Mouse (Mus musculus): ENCODE results near the gene Brk1. TPM values are rescaled to one million over a fixed set of nuclear protein-coding genes. Genes with fewer than 3 reads are reported as not detected.

The Brk1 gene
- total and polyA plus RNA-seq, 2 experiments from 2014 or later, result 235 to 306 TPM

- H3K36me3 ChIP-seq (ENCODE audit: insufficient read depth), result no peaks in the 10 kb centered on the region
- no peak for ATAC-seq
- WGBS, result 5% methylated on average over 10 of the region's 10 CpGs
- H3K27me3 ChIP-seq (ENCODE audit: insufficient read depth, low read length), result no peaks in the 10 kb centered on the region
- H3K4me2 ChIP-seq (ENCODE audit: low read depth), result peak overlapping the region; percentile 67
- H3K4me1 ChIP-seq (ENCODE audit: insufficient read depth), result peaks cover 12% of the 10 kb centered on the region
- H3K9me3 ChIP-seq (ENCODE audit: low read length), result no peaks in the 10 kb centered on the region
- H3K27ac ChIP-seq (ENCODE audit: low read depth, low read length), result peak overlapping the region; percentile 82
- DNase-seq, result peak; percentile 71
- H3K4me3 ChIP-seq (ENCODE audit: low read depth, low read length), result peak overlapping the region; percentile 87
- TF ChIP-seq CTCF (IDR thresholded peaks at IDR 0.05; ENCODE audit: low read depth), result no peak
- H3K9ac ChIP-seq, result peak overlapping the region; percentile 82
Measured at GRCm38 (mm10) chr6:113605224-113605545, 613 bp downstream of the Brk1 start.

GRCm38 (mm10) chr6:113608871-113609270 is 4.3 kb downstream of the Brk1 start:
- H3K27me3 ChIP-seq (ENCODE audit: insufficient read depth, low read length), result no peaks in the 10 kb centered on the region
- no peak for DNase-seq
- peaks cover 6% of the 10 kb centered on the region for H3K36me3 ChIP-seq (ENCODE audit: insufficient read depth)
- no peak overlapping the region for H3K9ac ChIP-seq
- no peak for TF ChIP-seq CTCF (IDR thresholded peaks at IDR 0.05; ENCODE audit: low read depth)
- H3K27ac ChIP-seq (ENCODE audit: low read depth, low read length), result no peak overlapping the region
- H3K4me3 ChIP-seq (ENCODE audit: low read depth, low read length), result no peak overlapping the region
- 83% methylated on average over 6 of the region's 6 CpGs for WGBS
- no peaks in the 10 kb centered on the region for H3K9me3 ChIP-seq (ENCODE audit: low read length)
- no peak for ATAC-seq
- H3K4me1 ChIP-seq (ENCODE audit: insufficient read depth), result peaks cover 12% of the 10 kb centered on the region
- H3K4me2 ChIP-seq (ENCODE audit: low read depth), result no peak overlapping the region

GRCm38 (mm10) chr6:113609293-113609692 is 4.7 kb downstream of the Brk1 start:
- peaks cover 9% of the 10 kb centered on the region for H3K36me3 ChIP-seq (ENCODE audit: insufficient read depth)
- H3K27me3 ChIP-seq (ENCODE audit: insufficient read depth, low read length), result no peaks in the 10 kb centered on the region
- DNase-seq (no peak), ATAC-seq (no peak)
- no peaks in the 10 kb centered on the region for H3K9me3 ChIP-seq (ENCODE audit: low read length)
- no peak overlapping the region for H3K4me3 ChIP-seq (ENCODE audit: low read depth, low read length)
- no peak overlapping the region for H3K9ac ChIP-seq
- WGBS, result 86% methylated on average over 7 of the region's 7 CpGs
- no peak for TF ChIP-seq CTCF (IDR thresholded peaks at IDR 0.05; ENCODE audit: low read depth)
- no peak overlapping the region for H3K27ac ChIP-seq (ENCODE audit: low read depth, low read length)
- peaks cover 12% of the 10 kb centered on the region for H3K4me1 ChIP-seq (ENCODE audit: insufficient read depth)
- H3K4me2 ChIP-seq (ENCODE audit: low read depth), result no peak overlapping the region

- Histone ChIP-seq H3K4me3 (ENCODE audit: low read depth, low read length) (no peak overlapping the region), H3K4me1 (ENCODE audit: insufficient read depth) (no peaks in the 10 kb centered on the region), H3K27ac (ENCODE audit: low read depth, low read length) (no peak overlapping the region), H3K4me2 (ENCODE audit: low read depth) (no peak overlapping the region), H3K9ac (no peak overlapping the region), H3K9me3 (ENCODE audit: low read length) (no peaks in the 10 kb centered on the region), H3K27me3 (ENCODE audit: insufficient read depth, low read length) (no peaks in the 10 kb centered on the region), H3K36me3 (ENCODE audit: insufficient read depth) (peaks cover 36% of the 10 kb centered on the region)
- WGBS, result 88% methylated on average over 8 of the region's 8 CpGs
- no peak for TF ChIP-seq CTCF (IDR thresholded peaks at IDR 0.05; ENCODE audit: low read depth)
- no peak for ATAC-seq
- no peak for DNase-seq
Measured at GRCm38 (mm10) chr6:113612258-113612969, 7.8 kb downstream of the Brk1 start.

- no peak overlapping the region for H3K9ac ChIP-seq
- no peak overlapping the region for H3K4me2 ChIP-seq (ENCODE audit: low read depth)
- no peak overlapping the region for H3K4me3 ChIP-seq (ENCODE audit: low read depth, low read length)
- H3K9me3 ChIP-seq (ENCODE audit: low read length), result no peaks in the 10 kb centered on the region
- H3K36me3 ChIP-seq (ENCODE audit: insufficient read depth), result peaks cover 49% of the 10 kb centered on the region
- ATAC-seq, result no peak
- WGBS, result 99% methylated on average over 7 of the region's 7 CpGs
- no peak for DNase-seq
- no peaks in the 10 kb centered on the region for H3K27me3 ChIP-seq (ENCODE audit: insufficient read depth, low read length)
- H3K27ac ChIP-seq (ENCODE audit: low read depth, low read length), result no peak overlapping the region
- TF ChIP-seq CTCF (IDR thresholded peaks at IDR 0.05; ENCODE audit: low read depth), result no peak
- H3K4me1 ChIP-seq (ENCODE audit: insufficient read depth), result no peaks in the 10 kb centered on the region
Measured at GRCm38 (mm10) chr6:113614152-113614551, 9.6 kb downstream of the Brk1 start.

GRCm38 (mm10) chr6:113614997-113615396 is 10.4 kb downstream of the Brk1 start:
- H3K36me3 ChIP-seq (ENCODE audit: insufficient read depth), result peaks cover 49% of the 10 kb centered on the region
- no peak overlapping the region for H3K4me2 ChIP-seq (ENCODE audit: low read depth)
- no peak overlapping the region for H3K27ac ChIP-seq (ENCODE audit: low read depth, low read length)
- H3K27me3 ChIP-seq (ENCODE audit: insufficient read depth, low read length), result no peaks in the 10 kb centered on the region
- no peak for TF ChIP-seq CTCF (IDR thresholded peaks at IDR 0.05; ENCODE audit: low read depth)
- 96% methylated on average over 8 of the region's 8 CpGs for WGBS
- H3K4me1 ChIP-seq (ENCODE audit: insufficient read depth), result no peaks in the 10 kb centered on the region
- ATAC-seq, result no peak
- no peaks in the 10 kb centered on the region for H3K9me3 ChIP-seq (ENCODE audit: low read length)
- H3K9ac ChIP-seq, result no peak overlapping the region
- no peak for DNase-seq
- no peak overlapping the region for H3K4me3 ChIP-seq (ENCODE audit: low read depth, low read length)

- WGBS, result 89% methylated on average over 4 of the region's 4 CpGs
- no peak for ATAC-seq
- DNase-seq, result no peak
Measured at GRCm38 (mm10) chr6:113615489-113615888, 10.9 kb downstream of the Brk1 start.

More at GRCm38 (mm10) chr6:113615489-113615888, 10.9 kb downstream of the Brk1 start:
- Histone ChIP-seq H3K4me1 (ENCODE audit: insufficient read depth) (no peaks in the 10 kb centered on the region), H3K9ac (no peak overlapping the region), H3K27ac (ENCODE audit: low read depth, low read length) (no peak overlapping the region), H3K9me3 (ENCODE audit: low read length) (no peaks in the 10 kb centered on the region), H3K27me3 (ENCODE audit: insufficient read depth, low read length) (no peaks in the 10 kb centered on the region), H3K4me3 (ENCODE audit: low read depth, low read length) (no peak overlapping the region), H3K36me3 (ENCODE audit: insufficient read depth) (peaks cover 49% of the 10 kb centered on the region), H3K4me2 (ENCODE audit: low read depth) (no peak overlapping the region)
- TF ChIP-seq CTCF (IDR thresholded peaks at IDR 0.05; ENCODE audit: low read depth), result no peak

All from forebrain, postnatal 0 days (tissue).